13 mouse cellular contexts compared by ENCODE assay signal in genomic region chr10:59793454-59793853, GRCm38 (mm10).
A peak's percentile ranks its signal among the peaks of the same experiment; 100 is the strongest.
DNase-seq lines count a peak whose midpoint lies in the region; ATAC-seq lines count a peak whose summit lies in the region.
"Had no signal": no experiment of that assay in that cellular context is flagged by ENCODE, and none has a peak within 500 bp of the region (broad histone marks: within the 10 kb centered on the region; RNA-seq: fewer than 3 reads in every experiment).

No protein-coding gene starts in this region.

- DNase-seq in thymus, postnatal 0 days (ENCODE audit: low spot score), result peak; percentile 51
- DNase-seq in thymus, postnatal 10 days (ENCODE audit: low spot score in 2 of 2), result no peak
- peak; percentile 49 for DNase-seq in liver
- no peak for DNase-seq in gastrocnemius, adult 8-10 months (ENCODE audit: low spot score in 2 of 2)
- no peak for DNase-seq in cerebellum, adult 9-10 months
- no peak for DNase-seq in spleen, adult 18-20 months
- DNase-seq: adrenal gland, adult 2 months; cerebellum, adult 11-12 months; gastrocnemius, postnatal 14 days; right cerebral cortex, adult 18-20 months had no signal

- peak; percentile 91 for ATAC-seq in megakaryocyte progenitor cell, adult 5-6 weeks (replicated peaks; ENCODE audit: poor library complexity)
- ATAC-seq: intestine, postnatal 0 days; midbrain, embryonic 16.5 days had no signal

Comparison
In these comparisons a context has a peak if more than half of its experiments do, and no peak if none do; other contexts are left out.
1. DNase-seq: peak in thymus, postnatal 0 days (single experiment) and liver (single experiment); none in thymus, postnatal 10 days (0 of 2), gastrocnemius, adult 8-10 months (0 of 2), cerebellum, adult 9-10 months (single experiment) and spleen, adult 18-20 months (0 of 2).